Comparison of ENCODE assay signal across 27 mouse cellular contexts in the genomic region with DNA sequence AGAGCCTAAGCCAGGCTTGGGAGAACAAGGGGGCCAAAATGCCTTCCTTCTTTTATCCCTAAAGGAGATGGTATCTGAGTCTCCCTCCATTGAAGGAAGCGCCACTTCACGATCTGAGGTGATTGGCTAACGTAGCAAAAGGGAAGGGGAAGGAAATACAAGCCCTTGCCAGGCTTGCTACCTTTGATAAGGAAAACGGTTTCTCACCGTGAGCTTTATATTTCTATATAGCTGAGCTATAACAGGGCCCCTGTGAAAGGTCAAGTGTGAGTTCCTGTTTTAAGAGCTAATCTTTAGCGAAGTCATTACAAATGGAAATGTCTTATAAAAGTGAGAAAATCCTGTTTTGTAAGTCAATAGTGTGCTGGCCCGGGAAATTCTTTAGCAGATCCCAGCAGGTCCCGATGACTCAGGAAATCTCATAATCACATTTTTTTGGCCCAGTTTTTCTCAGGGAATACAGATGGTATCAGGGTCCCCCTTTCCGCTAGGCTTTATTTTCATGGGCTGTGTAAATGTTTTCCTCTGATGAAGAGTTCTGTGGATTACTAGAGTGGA. TPM values are rescaled to one million over a fixed set of nuclear protein-coding genes. Genes with fewer than 3 reads are reported as not detected.
DNase-seq lines count a peak whose midpoint lies in the region; ATAC-seq and TF ChIP-seq lines count a peak whose summit lies in the region.
"Had no signal": no experiment of that assay in that cellular context is flagged by ENCODE, and none has a peak within 500 bp of the region (broad histone marks: within the 10 kb centered on the region; RNA-seq: fewer than 3 reads in every experiment).

No protein-coding gene starts in this region.

- H3K9me3 ChIP-seq in heart, embryonic 14.5 days (ENCODE audit: control insufficient read depth, low read length) = no peaks in the 10 kb centered on the region
- H3K9me3 ChIP-seq in E14TG2a.4 (ENCODE audit: low read length) = no peaks in the 10 kb centered on the region
- no peaks in the 10 kb centered on the region for H3K9me3 ChIP-seq in MEL (replicated peaks; ENCODE audit: insufficient read depth, low read length)
- H3K9me3 ChIP-seq: forebrain, embryonic 13.5 days; heart, embryonic 15.5 days; hindbrain, embryonic 13.5 days; limb, embryonic 13.5 days; megakaryocyte, embryonic 14.5 days; midbrain, embryonic 13.5 days had no signal

- DNase-seq in heart, adult 2 months = no peak
- DNase-seq in MEL (ENCODE audit: low read depth, low spot score) (peak; percentile 91), MN1 (ENCODE audit: low spot score) (no peak)
- DNase-seq in thymus, adult 2 months = no peak
- DNase-seq in kidney, postnatal 14 days = no peak
- DNase-seq: adrenal gland, postnatal 10 days; cerebellum, adult 8-10 months; cerebellum, postnatal 25 days; gastrocnemius, postnatal 10 days; kidney, adult 8-10 months; kidney, postnatal 10 days; layer of hippocampus, adult 9-11 months; lung, embryonic 14.5 days; right cerebral cortex, postnatal 25 days; thymus, postnatal 25 days had no signal

- H3K4me1 ChIP-seq in heart, embryonic 14.5 days (ENCODE audit: control insufficient read depth in 2 of 2, insufficient read depth in 2 of 2, low read length in 2 of 2) = peaks cover under 1 to 5% of the 10 kb centered on the region in 2 experiments; a peak in 2 of 4 replicates
- H3K4me1 ChIP-seq in heart, adult 2 months (ENCODE audit: control insufficient read depth, insufficient read depth, low read length) = no peaks in the 10 kb centered on the region
- H3K4me1 ChIP-seq in E14TG2a.4 (replicated peaks; ENCODE audit: low read depth, low read length) = peaks cover 54% of the 10 kb centered on the region
- peaks cover 9 to 23% of the 10 kb centered on the region in 2 experiments for H3K4me1 ChIP-seq in MEL (ENCODE audit: control insufficient read depth in 1 of 2, insufficient read depth in 2 of 2, low read length in 2 of 2)
- no peaks in the 10 kb centered on the region for H3K4me1 ChIP-seq in thymus, adult 2 months (replicated peaks; ENCODE audit: control insufficient read depth, insufficient read depth, low read length)
- H3K4me1 ChIP-seq: forebrain, embryonic 13.5 days; heart, embryonic 15.5 days; hindbrain, embryonic 13.5 days had no signal

- H3K4me2 ChIP-seq in heart, embryonic 14.5 days (ENCODE audit: low read length) = no peak overlapping the region
- H3K4me2 ChIP-seq: forebrain, embryonic 13.5 days; heart, embryonic 15.5 days; hindbrain, embryonic 13.5 days; limb, embryonic 13.5 days; lung, embryonic 14.5 days; midbrain, embryonic 13.5 days had no signal

- peak overlapping the region; percentile 10 to 12; a peak in 3 of 4 replicates for H3K27ac ChIP-seq in heart, embryonic 14.5 days (replicated peaks in 1 of 2; ENCODE audit: control insufficient read depth in 1 of 2, insufficient read depth in 1 of 2, low read depth in 2 of 2, low read length in 2 of 2)
- H3K27ac ChIP-seq in heart, adult 2 months = no peak overlapping the region
- peak overlapping the region; percentile 96 for H3K27ac ChIP-seq in MEL (ENCODE audit: control insufficient read depth, low read depth, low read length)
- no peak overlapping the region for H3K27ac ChIP-seq in thymus, adult 2 months (ENCODE audit: control insufficient read depth, insufficient read depth, low read length)
- H3K27ac ChIP-seq: forebrain, embryonic 13.5 days; heart, embryonic 15.5 days; hindbrain, embryonic 13.5 days; limb, embryonic 13.5 days; liver, embryonic 14.5 days; midbrain, embryonic 13.5 days had no signal

- no peak for TF ChIP-seq EP300 in heart, adult 2 months (IDR thresholded peaks at IDR 0.05; ENCODE audit: insufficient read depth, low read depth, low read length)
- peak; percentile 93 to 97 for TF ChIP-seq EP300 in MEL (IDR thresholded peaks at IDR 0.05; ENCODE audit: low read depth in 1 of 2, low read length in 2 of 2)

- H3K36me3 ChIP-seq in heart, embryonic 14.5 days (ENCODE audit: control insufficient read depth, insufficient read depth, low read length) = no peaks in the 10 kb centered on the region
- H3K36me3 ChIP-seq in heart, adult 2 months (ENCODE audit: control insufficient read depth, insufficient read depth, low read length) = no peaks in the 10 kb centered on the region; the same call in 1 of the 2 replicates
- H3K36me3 ChIP-seq in E14TG2a.4 (ENCODE audit: insufficient read depth, low read length) = no peaks in the 10 kb centered on the region
- H3K36me3 ChIP-seq in MEL (ENCODE audit: control insufficient read depth in 1 of 2, insufficient read depth in 2 of 2, low read length in 2 of 2) = peaks cover 0 to 17% of the 10 kb centered on the region in 2 experiments; a peak in 2 of 4 replicates
- no peaks in the 10 kb centered on the region for H3K36me3 ChIP-seq in thymus, adult 2 months (ENCODE audit: control insufficient read depth, insufficient read depth, low read length)
- H3K36me3 ChIP-seq: heart, embryonic 15.5 days; hindbrain, embryonic 13.5 days; limb, embryonic 13.5 days; midbrain, embryonic 13.5 days had no signal

- intact Hi-C loops in heart, adult 2 months (cut with DNase I) = no loop called here

- 35% methylated on average over 9 of the region's 9 CpGs for WGBS in heart, embryonic 14.5 days
- WGBS in heart, adult 2 months = 39% methylated on average over 9 of the region's 9 CpGs
- WGBS in thymus, adult 2 months = 33% methylated on average over 9 of the region's 9 CpGs

- H3K79me2 ChIP-seq in heart, adult 2 months (replicated peaks; ENCODE audit: control insufficient read depth, insufficient read depth, low read length) = no peaks in the 10 kb centered on the region
- no peaks in the 10 kb centered on the region; the same call in 1 of the 2 replicates for H3K79me2 ChIP-seq in MEL (ENCODE audit: control insufficient read depth, insufficient read depth, low read length, poor library complexity)

- TF ChIP-seq RAD21 in MEL (IDR thresholded peaks at IDR 0.05; ENCODE audit: low read depth, low read length) = no peak

- TF ChIP-seq CTCF in heart, adult 2 months (IDR thresholded peaks at IDR 0.05) = no peak
- TF ChIP-seq CTCF in E14TG2a.4 (conservative IDR thresholded peaks at IDR 0.05; ENCODE audit: low read length) = no peak
- no peak for TF ChIP-seq CTCF in MEL (IDR thresholded peaks at IDR 0.05 in 2 of 3, conservative IDR thresholded peaks at IDR 0.05 in 1 of 3; ENCODE audit: control insufficient read depth in 1 of 3, insufficient read depth in 1 of 3, low read depth in 2 of 3, low read length in 3 of 3, poor library complexity in 1 of 3, severe bottlenecking in 1 of 3)
- no peak for TF ChIP-seq CTCF in thymus, adult 2 months (IDR thresholded peaks at IDR 0.05; ENCODE audit: borderline replicate concordance, control insufficient read depth, extremely low read depth, insufficient read depth, low read length, poor library complexity)

- ATAC-seq in heart, embryonic 14.5 days (ENCODE audit: insufficient number of reproducible peaks, insufficient read depth, low FRiP score, low read depth) = no peak
- peak; percentile 14 to 46; a peak in 2 of 4 replicates for ATAC-seq in hematopoietic stem cell, adult 5-6 weeks (replicated peaks in 1 of 2; ENCODE audit: insufficient read depth in 1 of 2, low FRiP score in 2 of 2, low TSS enrichment in 1 of 2, low read depth in 1 of 2, poor library complexity in 2 of 2, severe bottlenecking in 2 of 2)
- ATAC-seq: CD4-positive, CD25-positive, alpha-beta regulatory T cell, adult 4 months; forebrain, embryonic 13.5 days; intestine, embryonic 16.5 days; midbrain, embryonic 13.5 days had no signal

- H3K9ac ChIP-seq in heart, embryonic 14.5 days (ENCODE audit: low read length) = no peak overlapping the region
- no peak overlapping the region for H3K9ac ChIP-seq in heart, adult 2 months (ENCODE audit: low read depth, low read length)
- peak overlapping the region; percentile 55 for H3K9ac ChIP-seq in MEL (ENCODE audit: control insufficient read depth, low read depth, low read length, poor library complexity, severe bottlenecking)
- H3K9ac ChIP-seq: forebrain, embryonic 13.5 days; heart, embryonic 15.5 days; hindbrain, embryonic 13.5 days; limb, embryonic 13.5 days; liver, embryonic 14.5 days; lung, embryonic 14.5 days; midbrain, embryonic 13.5 days had no signal

- no peaks in the 10 kb centered on the region for H3K27me3 ChIP-seq in heart, embryonic 14.5 days (ENCODE audit: control insufficient read depth, insufficient read depth, low read length)
- no peaks in the 10 kb centered on the region for H3K27me3 ChIP-seq in heart, adult 2 months (ENCODE audit: control insufficient read depth, insufficient read depth, low read length)
- H3K27me3 ChIP-seq in E14TG2a.4 (ENCODE audit: insufficient read depth, low read length) (no peaks in the 10 kb centered on the region), MEL (ENCODE audit: control insufficient read depth in 1 of 2, insufficient read depth in 2 of 2, low read length in 2 of 2) (no peaks in the 10 kb centered on the region)
- no peaks in the 10 kb centered on the region; the same call in 1 of the 2 replicates for H3K27me3 ChIP-seq in thymus, adult 2 months (ENCODE audit: control insufficient read depth, insufficient read depth, low read length)
- H3K27me3 ChIP-seq: forebrain, embryonic 13.5 days; heart, embryonic 15.5 days; hindbrain, embryonic 13.5 days; limb, embryonic 13.5 days; megakaryocyte, embryonic 14.5 days; midbrain, embryonic 13.5 days had no signal

- no peak overlapping the region for H3K4me3 ChIP-seq in heart, embryonic 14.5 days (ENCODE audit: control insufficient read depth in 1 of 2, insufficient read depth in 1 of 2, low read depth in 1 of 2, low read length in 2 of 2)
- H3K4me3 ChIP-seq in heart, adult 2 months = no peak overlapping the region
- peak overlapping the region; percentile 43 for H3K4me3 ChIP-seq in E14TG2a.4 (replicated peaks; ENCODE audit: low read length)
- peak overlapping the region; percentile 23 to 40 for H3K4me3 ChIP-seq in MEL (ENCODE audit: control insufficient read depth in 1 of 2, insufficient read depth in 1 of 2, low read depth in 2 of 2, low read length in 2 of 2)
- no peak overlapping the region for H3K4me3 ChIP-seq in thymus, adult 2 months (ENCODE audit: control insufficient read depth, insufficient read depth, low read length)
- H3K4me3 ChIP-seq: forebrain, embryonic 13.5 days; heart, embryonic 15.5 days; hindbrain, embryonic 13.5 days; limb, embryonic 13.5 days; megakaryocyte, embryonic 14.5 days; midbrain, embryonic 13.5 days had no signal

- TF ChIP-seq POLR2A in heart, adult 2 months (IDR thresholded peaks at IDR 0.05; ENCODE audit: insufficient read depth, low read depth, low read length) = no peak
- 0 out of 4 replicates have a peak, but pooled peaks of 1 of the 2 experiments have one; percentile 42 for TF ChIP-seq POLR2A in MEL (IDR thresholded peaks at IDR 0.05; ENCODE audit: control insufficient read depth in 1 of 2, insufficient read depth in 1 of 2, low read depth in 1 of 2, low read length in 2 of 2, poor library complexity in 1 of 2)
- TF ChIP-seq POLR2A in thymus, adult 2 months (IDR thresholded peaks at IDR 0.05; ENCODE audit: control insufficient read depth, extremely low read depth, insufficient read depth, low read length, poor library complexity) = no peak

RNA-seq across cellular contexts. Expression of gene Ppm1a, which starts 12.4 kb away (rescaled TPM):
- 64.1 and 75.9 TPM in 2 replicates for polyA plus RNA-seq in heart, embryonic 14.5 days (2014; fragmentation: Nextera tagmentation; extraction: Ambion mirVana)
- total RNA-seq in heart, adult 2 months (2021) = 100 to 1,000 TPM; 218 to 258 TPM
- polyA plus RNA-seq in heart, adult 2 months (2012; rRNA removed) = 78.4 and 141 TPM in 2 replicates
- total RNA-seq in MEL (2012; rRNA removed) = 119 and 127 TPM in 2 replicates
- polyA plus RNA-seq in MEL (2012; ENCODE audit: insufficient read depth in 1 of 2, insufficient read length in 2 of 2, low read depth in 1 of 2, low replicate concordance in 2 of 2, missing spikeins in 1 of 2) = 100 to 1,000 TPM in 1 of 2 experiments, not detected in 1; 111 TPM
- total RNA-seq in hematopoietic stem cell, adult 5-6 weeks (2017) = 106 and 108 TPM in 2 replicates
- 40.4 and 44.2 TPM in 2 replicates for polyA plus RNA-seq in thymus, adult 2 months (2012; rRNA removed)

Comparison
In these comparisons a context has a peak if more than half of its experiments do, and no peak if none do; other contexts are left out.
1. H3K27ac ChIP-seq: peak in heart, embryonic 14.5 days (2 of 2) and MEL (single experiment); none in heart, adult 2 months (single experiment) and thymus, adult 2 months (single experiment).
2. H3K4me3 ChIP-seq: peak in E14TG2a.4 (single experiment) and MEL (2 of 2); none in heart, embryonic 14.5 days (0 of 2), heart, adult 2 months (single experiment) and thymus, adult 2 months (single experiment).